Mouse (Mus musculus) hindbrain, embryonic 13.5 days (tissue): ENCODE measurements at regions not wholly inside any gene's neighbourhood (a gene's known extent, or its start where the extent isn't known, plus 50 kb on each side); places are given as distances from the start of the nearest gene placed in this dataset.

Experiments used
- ATAC-seq: fragments of 200-750 bp; cut with Nextera tagmentation; 2 replicates; pipeline ENCODE4 v1.8.0; 2017; ENCODE audit warnings: moderate TSS enrichment; ENCODE audit not compliant: low FRiP score
- H3K27ac ChIP-seq: fragments of 300-500 bp; sonication (generic); 2 replicates; pipeline ENCODE4 v1.5.1; 2015; ENCODE audit warnings: inconsistent platforms, mild to moderate bottlenecking, moderate library complexity
- H3K27me3 ChIP-seq: fragments of 300-500 bp; sonication (generic); 2 replicates; pipeline ENCODE4 v1.6.1; 2015; ENCODE audit warnings: mild to moderate bottlenecking, inconsistent platforms
- H3K36me3 ChIP-seq: fragments of 300-500 bp; sonication (generic); 2 replicates; pipeline ENCODE4 v1.6.1; 2015; ENCODE audit warnings: mild to moderate bottlenecking, inconsistent platforms
- H3K4me1 ChIP-seq: fragments of 300-500 bp; sonication (generic); replicated peaks from 2 replicates; pipeline ENCODE4 v1.6.1; 2015; ENCODE audit warnings: inconsistent platforms
- H3K4me2 ChIP-seq: fragments of 300-500 bp; sonication (generic); 2 replicates; pipeline ENCODE4 v1.6.1; 2015; ENCODE audit warnings: inconsistent platforms, mild to moderate bottlenecking, moderate library complexity
- H3K4me3 ChIP-seq: fragments of 300-500 bp; sonication (generic); 2 replicates; pipeline ENCODE4 v1.5.1; 2015; ENCODE audit warnings: mild to moderate bottlenecking, inconsistent platforms
- H3K9ac ChIP-seq: fragments of 300-500 bp; sonication (generic); 2 replicates; pipeline ENCODE4 v1.6.1; 2015; ENCODE audit warnings: mild to moderate bottlenecking, inconsistent platforms
- H3K9me3 ChIP-seq: fragments of 300-500 bp; sonication (generic); 2 replicates; pipeline ENCODE4 v1.6.1; 2016; ENCODE audit warnings: inconsistent platforms
- WGBS: fragments of 180-500 bp; shearing (Covaris S2); methylation state at CpG from one replicate; pipeline ENCODE4 v1.1.7; 2015; 5-methylcytosine and 5-hydroxymethylcytosine counted together

- WGBS, result 55% methylated on average over 9 of the region's 9 CpGs
- Histone ChIP-seq H3K9me3 (no peaks in the 10 kb centered on the region), H3K9ac (no peak overlapping the region), H3K27ac (no peak overlapping the region), H3K27me3 (no peaks in the 10 kb centered on the region), H3K4me1 (0 out of 2 replicates have a peak, but pooled peaks cover 4% of the 10 kb centered on the region), H3K36me3 (no peaks in the 10 kb centered on the region), H3K4me2 (no peak overlapping the region), H3K4me3 (no peak overlapping the region)
- ATAC-seq, result peak; percentile 89
Measured at GRCm38 (mm10) chr16:55468833-55469458, 171.2 kb upstream of the Zpld1 start.

- Histone ChIP-seq H3K4me3 (no peak overlapping the region), H3K4me2 (no peak overlapping the region), H3K27ac (no peak overlapping the region), H3K9ac (no peak overlapping the region), H3K4me1 (no peaks in the 10 kb centered on the region), H3K36me3 (no peaks in the 10 kb centered on the region), H3K27me3 (no peaks in the 10 kb centered on the region), H3K9me3 (no peaks in the 10 kb centered on the region)
- no peak for ATAC-seq
Measured at GRCm38 (mm10) chr16:55460519-55460918, 162.7 kb upstream of the Zpld1 start.

GRCm38 (mm10) chr16:55447581-55447980 lies 149.8 kb upstream of the Zpld1 start:
- Histone ChIP-seq H3K4me2 (no peak overlapping the region), H3K4me3 (no peak overlapping the region), H3K4me1 (no peaks in the 10 kb centered on the region), H3K27me3 (no peaks in the 10 kb centered on the region), H3K27ac (no peak overlapping the region), H3K9me3 (no peaks in the 10 kb centered on the region), H3K36me3 (no peaks in the 10 kb centered on the region), H3K9ac (no peak overlapping the region)
- WGBS, result 83% methylated on average over 3 of the region's 3 CpGs
- no peak for ATAC-seq

GRCm38 (mm10) chr16:55442821-55443581 lies 145.2 kb upstream of the Zpld1 start:
- ATAC-seq, result no peak
- H3K27ac ChIP-seq, result no peak overlapping the region

GRCm38 (mm10) chr16:55435139-55435968 lies 137.6 kb upstream of the Zpld1 start:
- no peak overlapping the region for H3K27ac ChIP-seq
- no peak for ATAC-seq
- no peaks in the 10 kb centered on the region for H3K9me3 ChIP-seq
- no peaks in the 10 kb centered on the region for H3K36me3 ChIP-seq
- WGBS, result 54% methylated on average over 4 of the region's 4 CpGs
- H3K4me1 ChIP-seq, result peaks cover 8% of the 10 kb centered on the region
- no peak overlapping the region for H3K9ac ChIP-seq
- H3K27me3 ChIP-seq, result no peaks in the 10 kb centered on the region
- H3K4me3 ChIP-seq, result no peak overlapping the region
- H3K4me2 ChIP-seq, result no peak overlapping the region

More at GRCm38 (mm10) chr16:55442821-55443581, 145.2 kb upstream of the Zpld1 start:
- no peaks in the 10 kb centered on the region for H3K36me3 ChIP-seq
- H3K4me3 ChIP-seq, result no peak overlapping the region
- H3K4me1 ChIP-seq, result no peaks in the 10 kb centered on the region
- no peaks in the 10 kb centered on the region for H3K9me3 ChIP-seq
- 79% methylated on average over 5 of the region's 5 CpGs for WGBS
- H3K27me3 ChIP-seq, result no peaks in the 10 kb centered on the region
- no peak overlapping the region for H3K4me2 ChIP-seq
- no peak overlapping the region for H3K9ac ChIP-seq

- WGBS, result 51% methylated on average over 7 of the region's 7 CpGs
- no peaks in the 10 kb centered on the region for H3K9me3 ChIP-seq
- no peaks in the 10 kb centered on the region for H3K36me3 ChIP-seq
- no peak overlapping the region for H3K4me2 ChIP-seq
- no peak for ATAC-seq
- H3K4me1 ChIP-seq, result no peaks in the 10 kb centered on the region; the same call in 1 of the 2 replicates
- no peak overlapping the region for H3K9ac ChIP-seq
- H3K27me3 ChIP-seq, result no peaks in the 10 kb centered on the region
- no peak overlapping the region for H3K4me3 ChIP-seq
- no peak overlapping the region for H3K27ac ChIP-seq
Measured at GRCm38 (mm10) chr16:55421569-55422342, 124.0 kb upstream of the Zpld1 start.

- ATAC-seq, result no peak
Measured at GRCm38 (mm10) chr16:55420876-55421568, 123.2 kb upstream of the Zpld1 start.

GRCm38 (mm10) chr16:55418871-55419270 lies 121.1 kb upstream of the Zpld1 start:
- H3K27ac ChIP-seq, result no peak overlapping the region
- WGBS, result 88% methylated on average over 3 of the region's 3 CpGs
- H3K9me3 ChIP-seq, result no peaks in the 10 kb centered on the region
- H3K4me1 ChIP-seq, result no peaks in the 10 kb centered on the region; the same call in 1 of the 2 replicates
- no peak overlapping the region for H3K4me2 ChIP-seq
- no peaks in the 10 kb centered on the region for H3K27me3 ChIP-seq
- no peak overlapping the region for H3K9ac ChIP-seq
- no peaks in the 10 kb centered on the region for H3K36me3 ChIP-seq
- no peak for ATAC-seq
- H3K4me3 ChIP-seq, result no peak overlapping the region

More at GRCm38 (mm10) chr16:55420876-55421568, 123.2 kb upstream of the Zpld1 start:
- H3K36me3 ChIP-seq, result no peaks in the 10 kb centered on the region
- H3K27me3 ChIP-seq, result no peaks in the 10 kb centered on the region
- WGBS, result 63% methylated on average over 4 of the region's 4 CpGs
- H3K9me3 ChIP-seq, result no peaks in the 10 kb centered on the region
- no peaks in the 10 kb centered on the region; the same call in 1 of the 2 replicates for H3K4me1 ChIP-seq
- peak overlapping the region; percentile 35; the same call in 1 of the 2 replicates for H3K27ac ChIP-seq
- no peak overlapping the region for H3K9ac ChIP-seq
- no peak overlapping the region for H3K4me3 ChIP-seq
- H3K4me2 ChIP-seq, result no peak overlapping the region

- H3K9me3 ChIP-seq, result no peaks in the 10 kb centered on the region
- no peak overlapping the region for H3K4me3 ChIP-seq
- H3K27me3 ChIP-seq, result no peaks in the 10 kb centered on the region
- H3K9ac ChIP-seq, result no peak overlapping the region
- no peak overlapping the region for H3K27ac ChIP-seq
- no peaks in the 10 kb centered on the region for H3K36me3 ChIP-seq
- ATAC-seq, result no peak
- no peaks in the 10 kb centered on the region for H3K4me1 ChIP-seq
- no peak overlapping the region for H3K4me2 ChIP-seq
Measured at GRCm38 (mm10) chr16:55400818-55401217, 103.0 kb upstream of the Zpld1 start.

GRCm38 (mm10) chr16:55394864-55395263 lies 97.1 kb upstream of the Zpld1 start:
- H3K4me2 ChIP-seq, result no peak overlapping the region
- H3K27ac ChIP-seq, result no peak overlapping the region
- no peak for ATAC-seq
- 50% methylated on average over 3 of the region's 3 CpGs for WGBS
- H3K4me3 ChIP-seq, result no peak overlapping the region
- no peaks in the 10 kb centered on the region for H3K36me3 ChIP-seq
- H3K27me3 ChIP-seq, result no peaks in the 10 kb centered on the region
- H3K9me3 ChIP-seq, result no peaks in the 10 kb centered on the region
- no peak overlapping the region for H3K9ac ChIP-seq
- no peaks in the 10 kb centered on the region for H3K4me1 ChIP-seq

- Histone ChIP-seq H3K9me3 (no peaks in the 10 kb centered on the region), H3K4me3 (no peak overlapping the region), H3K9ac (no peak overlapping the region), H3K27me3 (no peaks in the 10 kb centered on the region), H3K4me1 (no peaks in the 10 kb centered on the region), H3K36me3 (no peaks in the 10 kb centered on the region), H3K4me2 (no peak overlapping the region), H3K27ac (no peak overlapping the region)
- WGBS, result 90% methylated on average over 7 of the region's 7 CpGs
- ATAC-seq, result no peak
Measured at GRCm38 (mm10) chr16:55390400-55390799, 92.6 kb upstream of the Zpld1 start.
